Mouse (Mus musculus) E14TG2a.4 (cell line): Measurements from ENCODE around the gene Pla2g12a.

Experiments used
- H3K27me3 ChIP-seq: 2 replicates; pipeline ENCODE4 v1.6.1; 2014; ENCODE audit warnings: low read length, control low read depth; ENCODE audit not compliant: insufficient read depth
- H3K36me3 ChIP-seq: 2 replicates; pipeline ENCODE4 v1.6.1; 2014; ENCODE audit warnings: low read length, control low read depth; ENCODE audit not compliant: insufficient read depth
- H3K4me1 ChIP-seq: replicated peaks from 2 replicates; pipeline ENCODE4 v1.6.1; 2014; ENCODE audit warnings: low read depth, low read length, control low read depth
- H3K4me3 ChIP-seq: replicated peaks from 2 replicates; pipeline ENCODE4 v1.5.1; 2014; ENCODE audit warnings: mild to moderate bottlenecking, low read length
- H3K9me3 ChIP-seq: 2 replicates; pipeline ENCODE4 v1.6.1; 2014; ENCODE audit warnings: low read length, control low read depth
- CTCF ChIP-seq: conservative IDR thresholded peaks from 2 replicates; pipeline ENCODE4 v1.5.1; 2014; ENCODE audit warnings: low read length
- NANOG ChIP-seq: IDR thresholded peaks from 2 replicates; pipeline ENCODE4 v1.6.1; 2014; ENCODE audit warnings: borderline replicate concordance, low read length, mixed read lengths
- POU5F1 ChIP-seq: IDR thresholded peaks from 2 replicates; pipeline ENCODE4 v1.6.1; 2014; ENCODE audit warnings: low read length, borderline replicate concordance

Gene Pla2g12a

DNA sequence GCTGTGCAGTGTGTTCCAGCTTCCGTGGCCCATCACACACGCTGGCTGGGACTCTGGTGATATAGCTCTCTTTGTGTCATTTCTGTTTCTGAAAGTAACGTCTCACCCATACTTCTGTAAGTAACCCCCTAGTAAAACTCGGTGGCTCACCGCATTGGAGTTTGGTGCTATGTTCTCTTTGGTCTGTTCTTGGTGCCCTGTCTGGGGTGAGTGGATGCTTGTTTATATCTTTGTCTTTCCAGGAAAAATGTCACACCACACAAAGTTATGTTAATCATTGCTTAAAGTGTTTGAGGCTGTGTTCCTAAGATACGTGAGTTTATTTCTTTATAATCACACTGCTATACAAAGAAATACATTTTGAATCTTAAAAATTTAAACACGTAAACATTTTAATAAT lies 31.6 kb upstream of the Pla2g12a start:
- H3K36me3 ChIP-seq: no peaks in the 10 kb centered on the region
- H3K4me3 ChIP-seq: no peak overlapping the region
- peaks cover 5% of the 10 kb centered on the region; the same call in 1 of the 2 replicates for H3K4me1 ChIP-seq
- no peaks in the 10 kb centered on the region for H3K9me3 ChIP-seq
- 0 out of 2 replicates have a peak, but pooled peaks cover 7% of the 10 kb centered on the region for H3K27me3 ChIP-seq
- TF ChIP-seq NANOG (no peak), POU5F1 (no peak), CTCF (no peak)

- no peak overlapping the region for H3K4me3 ChIP-seq
- TF ChIP-seq CTCF (no peak), POU5F1 (no peak), NANOG (no peak)
- peaks cover 10% of the 10 kb centered on the region; the same call in 1 of the 2 replicates for H3K9me3 ChIP-seq
- H3K27me3 ChIP-seq: no peaks in the 10 kb centered on the region
- no peaks in the 10 kb centered on the region for H3K36me3 ChIP-seq
- H3K4me1 ChIP-seq: peaks cover 9% of the 10 kb centered on the region; the same call in 1 of the 2 replicates
Measured at GRCm38 (mm10) chr3:129862592-129862991, 15.8 kb upstream of the Pla2g12a start.

DNA sequence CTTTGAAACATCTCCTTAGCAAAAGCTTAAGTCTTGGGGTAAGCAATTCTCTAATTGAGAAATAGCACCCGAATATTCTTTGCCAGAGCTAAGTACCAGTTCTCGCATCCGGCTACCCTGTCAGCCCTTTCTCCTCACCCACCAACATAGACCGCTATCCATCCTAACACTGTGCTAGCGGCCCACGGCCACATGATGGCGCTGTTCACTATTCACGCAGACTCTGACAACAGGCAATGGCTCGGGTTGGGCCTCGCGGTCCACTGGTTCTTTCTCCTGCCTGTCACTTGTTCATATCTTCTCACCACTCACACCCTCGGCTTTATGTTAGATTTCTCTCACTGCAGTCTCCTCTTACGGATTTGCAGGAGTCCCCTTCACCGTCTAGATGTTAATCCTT lies 14.7 kb upstream of the Pla2g12a start:
- TF ChIP-seq POU5F1 (no peak), NANOG (no peak), CTCF (peak; percentile 80)
- Histone ChIP-seq H3K4me3 (no peak overlapping the region), H3K9me3 (no peaks in the 10 kb centered on the region), H3K36me3 (no peaks in the 10 kb centered on the region), H3K4me1 (peaks cover 9% of the 10 kb centered on the region; the same call in 1 of the 2 replicates), H3K27me3 (no peaks in the 10 kb centered on the region)

DNA sequence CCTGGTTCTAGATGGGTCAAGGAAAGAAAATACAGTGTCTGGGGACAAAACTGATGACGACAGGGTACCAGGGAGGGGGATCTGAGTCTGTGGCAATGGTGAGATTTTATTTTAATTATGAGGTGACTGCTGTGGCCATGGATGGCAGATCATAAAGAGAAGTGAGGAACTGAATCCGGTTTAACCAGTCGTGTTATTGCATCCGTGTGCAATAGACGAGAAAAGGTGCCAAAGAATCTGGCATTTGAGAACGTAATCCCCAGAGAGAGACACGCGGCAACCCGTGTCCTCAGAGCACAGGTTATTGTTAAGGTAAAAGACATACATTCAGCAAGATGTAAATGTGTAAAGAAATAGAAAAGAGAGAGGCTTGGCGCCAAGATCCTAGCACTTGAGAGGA lies 1.1 kb upstream of the Pla2g12a start:
- TF ChIP-seq POU5F1 (no peak), NANOG (no peak), CTCF (no peak)
- peaks cover 6% of the 10 kb centered on the region for H3K9me3 ChIP-seq
- H3K36me3 ChIP-seq: no peaks in the 10 kb centered on the region
- no peak overlapping the region for H3K4me3 ChIP-seq
- peaks cover 22% of the 10 kb centered on the region for H3K27me3 ChIP-seq
- H3K4me1 ChIP-seq: peaks cover 29% of the 10 kb centered on the region

DNA sequence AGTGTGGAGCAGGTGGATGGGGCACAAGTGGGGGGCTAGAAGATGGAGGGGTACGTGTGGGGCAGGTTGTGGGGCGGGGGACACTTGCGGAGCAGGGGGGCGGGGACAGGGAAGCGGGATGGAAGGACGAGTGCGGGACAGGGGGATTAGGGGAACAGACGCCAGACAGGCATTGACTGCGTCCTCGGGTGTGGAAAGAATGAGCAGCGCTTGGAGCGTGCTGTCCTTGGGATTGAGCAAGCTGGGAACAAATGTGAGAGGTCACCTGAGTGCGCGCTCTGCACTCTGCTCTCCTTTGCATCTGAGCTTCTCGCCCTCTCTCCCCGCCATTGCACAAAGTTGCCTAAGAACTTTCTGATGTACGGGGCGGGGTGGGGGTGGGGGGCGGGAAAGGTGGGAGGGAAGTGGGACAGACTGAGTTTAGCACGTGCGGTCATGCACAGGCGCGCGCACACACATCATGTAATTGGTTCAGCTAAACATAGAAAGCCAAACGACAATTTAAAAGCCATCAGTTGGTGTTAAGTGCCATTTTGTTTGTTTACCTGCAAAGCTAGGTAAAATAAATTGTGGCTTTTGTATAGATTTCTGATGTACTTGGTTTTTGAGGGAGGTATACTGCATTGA lies 838 bp downstream of the Pla2g12a start:
- Histone ChIP-seq H3K4me3 (peak overlapping the region; percentile 83), H3K36me3 (no peaks in the 10 kb centered on the region), H3K9me3 (peaks cover 6% of the 10 kb centered on the region), H3K27me3 (peaks cover 22% of the 10 kb centered on the region), H3K4me1 (peaks cover 29% of the 10 kb centered on the region)
- no peak for TF ChIP-seq POU5F1
- TF ChIP-seq CTCF: no peak
- TF ChIP-seq NANOG: no peak

DNA sequence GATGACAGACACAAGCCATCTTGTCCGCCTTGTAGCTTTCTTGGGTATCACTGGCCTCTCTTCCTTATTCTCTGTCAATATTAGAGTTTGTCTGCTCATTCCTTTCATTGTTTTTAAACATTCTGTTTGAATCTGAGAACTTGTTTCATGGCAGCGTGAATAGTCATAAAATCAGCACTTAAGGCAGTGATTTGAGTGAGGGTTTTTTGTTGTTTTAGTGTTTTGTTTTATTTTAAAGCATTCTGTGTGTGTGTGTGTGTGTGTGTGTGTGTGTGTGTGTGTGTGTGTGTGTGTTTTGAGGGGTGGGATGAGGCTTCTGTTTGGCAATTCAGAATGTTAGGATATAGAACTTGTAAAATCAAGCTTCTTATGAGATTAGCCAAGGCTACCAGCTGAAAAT lies 1.5 kb downstream of the Pla2g12a start:
- Histone ChIP-seq H3K4me3 (peak overlapping the region; percentile 51), H3K36me3 (no peaks in the 10 kb centered on the region), H3K9me3 (peaks cover 6% of the 10 kb centered on the region), H3K27me3 (peaks cover 19% of the 10 kb centered on the region), H3K4me1 (peaks cover 32% of the 10 kb centered on the region)
- TF ChIP-seq NANOG: no peak

GRCm38 (mm10) chr3:129880925-129881593 lies 2.7 kb downstream of the Pla2g12a start:
- Histone ChIP-seq H3K9me3 (no peaks in the 10 kb centered on the region), H3K4me3 (no peak overlapping the region), H3K27me3 (peaks cover 15% of the 10 kb centered on the region), H3K36me3 (no peaks in the 10 kb centered on the region), H3K4me1 (peaks cover 29% of the 10 kb centered on the region)
- no peak for TF ChIP-seq CTCF
- no peak for TF ChIP-seq POU5F1
- no peak for TF ChIP-seq NANOG

GRCm38 (mm10) chr3:129885577-129885976 lies 7.2 kb downstream of the Pla2g12a start:
- Histone ChIP-seq H3K4me1 (peaks cover 27% of the 10 kb centered on the region), H3K36me3 (peaks cover 5% of the 10 kb centered on the region), H3K27me3 (no peaks in the 10 kb centered on the region), H3K4me3 (no peak overlapping the region), H3K9me3 (no peaks in the 10 kb centered on the region)
- TF ChIP-seq NANOG (no peak), CTCF (no peak), POU5F1 (no peak)
